Mouse (Mus musculus) embryonic facial prominence, embryonic 13.5 days (tissue): Measurements from ENCODE around the gene Casp4. TPM values are rescaled to one million over a fixed set of nuclear protein-coding genes. Genes with fewer than 3 reads are reported as not detected.

Source experiments
- ATAC-seq: fragments of 200-750 bp; cut with Nextera tagmentation; 2 replicates; pipeline ENCODE4 v1.8.0; 2017; ENCODE audit warnings: low read depth; ENCODE audit not compliant: insufficient number of reproducible peaks, insufficient read depth, low FRiP score, low TSS enrichment
- H3K27ac ChIP-seq: fragments of 300-500 bp; sonication (generic); 2 replicates; pipeline ENCODE4 v1.5.1; 2015; ENCODE audit warnings: moderate library complexity, mild to moderate bottlenecking, inconsistent platforms
- H3K27me3 ChIP-seq: fragments of 300-500 bp; sonication (generic); 2 replicates; pipeline ENCODE4 v1.6.1; 2015; ENCODE audit warnings: mild to moderate bottlenecking, inconsistent platforms
- H3K36me3 ChIP-seq: fragments of 300-500 bp; sonication (generic); 2 replicates; pipeline ENCODE4 v1.6.1; 2015; ENCODE audit warnings: mild to moderate bottlenecking, inconsistent platforms
- H3K4me1 ChIP-seq: fragments of 300-500 bp; sonication (generic); 2 replicates; pipeline ENCODE4 v1.6.1; 2015; ENCODE audit warnings: inconsistent platforms
- H3K4me2 ChIP-seq: fragments of 300-500 bp; sonication (generic); 2 replicates; pipeline ENCODE4 v1.6.1; 2015; ENCODE audit warnings: moderate library complexity, mild to moderate bottlenecking, inconsistent platforms
- H3K4me3 ChIP-seq: fragments of 300-500 bp; sonication (generic); 2 replicates; pipeline ENCODE4 v1.5.1; 2015; ENCODE audit warnings: mild to moderate bottlenecking, inconsistent platforms
- H3K9ac ChIP-seq: fragments of 300-500 bp; sonication (generic); 2 replicates; pipeline ENCODE4 v1.6.1; 2015; ENCODE audit warnings: mild to moderate bottlenecking, inconsistent platforms
- H3K9me3 ChIP-seq: fragments of 300-500 bp; sonication (generic); 2 replicates; pipeline ENCODE4 v1.6.1; 2016; ENCODE audit warnings: inconsistent platforms
- WGBS: fragments of 180-500 bp; shearing (Covaris S2); methylation state at CpG from one replicate; pipeline ENCODE4 v1.1.7; 2015; ENCODE audit warnings: mixed read lengths; 5-methylcytosine and 5-hydroxymethylcytosine counted together
- polyA plus RNA-seq: library from polyadenylated mRNA; unstranded; fragments of >200 nt; fragmentation: Nextera tagmentation; extraction: Ambion mirVana; gene quantifications from 2 replicates; pipeline ENCODE4 v1.2.1, GENCODE M21; 2015

The Casp4 gene
- polyA plus RNA-seq, 1 experiment from 2014 or later, result 0.17 TPM

DNA sequence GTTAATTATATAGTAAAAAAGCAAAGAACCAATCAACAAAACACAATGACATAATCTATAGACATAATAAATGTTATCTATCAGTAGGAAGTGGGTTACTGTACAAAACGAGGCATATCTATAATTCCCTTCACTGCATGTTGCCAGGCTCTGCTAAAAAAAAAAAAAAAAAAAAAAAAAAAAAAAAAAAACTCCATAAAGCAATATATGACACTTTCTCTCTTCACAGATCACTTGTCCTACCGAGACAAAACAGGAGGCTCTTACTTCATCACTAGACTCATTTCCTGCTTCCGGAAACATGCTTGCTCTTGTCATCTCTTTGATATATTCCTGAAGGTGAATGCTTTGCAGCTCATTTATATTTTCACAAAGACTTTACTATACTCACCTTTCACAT is 19.6 kb downstream of the Casp4 start:
- Histone ChIP-seq H3K36me3 (no peaks in the 10 kb centered on the region), H3K4me1 (no peaks in the 10 kb centered on the region), H3K9me3 (no peaks in the 10 kb centered on the region), H3K27ac (no peak overlapping the region), H3K9ac (no peak overlapping the region), H3K4me3 (no peak overlapping the region), H3K4me2 (no peak overlapping the region), H3K27me3 (no peaks in the 10 kb centered on the region)
- WGBS, result 76% methylated on average over 3 of the region's 3 CpGs
- no peak for ATAC-seq

DNA sequence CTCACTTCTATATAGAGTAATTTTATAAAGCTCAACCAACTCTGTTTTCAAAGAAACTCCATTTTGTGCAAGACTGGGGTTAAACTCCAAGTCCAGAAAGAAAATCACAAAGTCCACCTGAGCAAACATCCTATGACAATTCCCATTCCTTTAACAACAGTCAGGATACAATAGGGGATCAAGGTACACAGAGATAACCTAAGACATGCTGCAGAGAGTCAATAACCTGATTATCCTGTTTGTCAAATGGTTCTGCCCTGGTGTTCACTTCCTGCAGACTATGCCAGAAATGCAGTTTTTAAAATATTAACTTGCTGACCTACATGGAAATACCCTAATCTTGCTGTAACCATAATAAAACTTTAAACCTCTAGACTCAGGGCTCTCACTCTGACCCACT is 23.8 kb downstream of the Casp4 start:
- no peak for ATAC-seq
- H3K4me1 ChIP-seq, result no peaks in the 10 kb centered on the region
- no peak overlapping the region for H3K4me3 ChIP-seq
- H3K4me2 ChIP-seq, result no peak overlapping the region
- no peak overlapping the region for H3K9ac ChIP-seq
- H3K36me3 ChIP-seq, result no peaks in the 10 kb centered on the region
- H3K27me3 ChIP-seq, result no peaks in the 10 kb centered on the region
- H3K27ac ChIP-seq, result no peak overlapping the region
- no peaks in the 10 kb centered on the region for H3K9me3 ChIP-seq

DNA sequence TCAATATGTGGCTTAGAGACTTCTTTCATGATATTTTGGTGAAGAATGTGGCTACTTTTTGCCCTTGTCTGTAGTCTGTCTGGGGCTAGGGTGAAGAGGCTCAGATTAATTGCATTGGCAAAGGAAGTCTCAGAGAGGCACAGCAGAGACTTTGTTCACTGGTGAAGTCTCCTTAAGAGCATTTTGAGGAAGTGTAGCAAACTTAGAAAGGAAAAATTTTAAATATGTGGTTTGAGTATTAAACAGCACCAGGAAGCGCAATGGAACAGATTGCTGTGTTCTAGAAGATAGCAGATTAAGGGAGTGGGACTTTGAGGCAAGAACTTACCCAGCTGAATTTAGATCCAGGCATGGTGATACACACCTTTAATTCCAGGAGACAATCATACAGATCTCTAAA is 24.8 kb downstream of the Casp4 start:
- H3K27me3 ChIP-seq, result no peaks in the 10 kb centered on the region
- H3K9ac ChIP-seq, result no peak overlapping the region
- 89% methylated on average over 1 of the region's 1 CpGs for WGBS
- no peaks in the 10 kb centered on the region for H3K9me3 ChIP-seq
- no peak overlapping the region for H3K27ac ChIP-seq
- no peak overlapping the region for H3K4me2 ChIP-seq
- ATAC-seq, result no peak
- H3K4me3 ChIP-seq, result no peak overlapping the region
- H3K36me3 ChIP-seq, result no peaks in the 10 kb centered on the region
- H3K4me1 ChIP-seq, result no peaks in the 10 kb centered on the region

DNA sequence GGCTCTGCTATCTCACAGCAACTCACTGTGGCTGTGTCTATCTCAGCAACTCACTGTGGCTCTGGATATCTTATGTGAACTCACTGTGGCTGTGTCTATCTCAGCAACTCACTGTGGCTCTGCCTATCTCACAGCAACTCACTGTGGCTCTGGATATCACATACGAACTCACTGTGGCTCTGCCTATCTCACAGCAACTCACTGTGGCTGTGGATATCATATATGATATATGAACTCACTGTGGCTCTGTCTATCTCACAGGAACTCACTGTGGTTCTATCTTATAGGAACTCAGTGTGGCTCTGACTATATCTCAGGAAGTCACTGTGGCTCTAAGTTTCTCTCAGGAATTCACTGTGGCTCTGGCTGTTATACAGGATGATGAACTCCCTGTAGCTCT is 34.5 kb downstream of the Casp4 start:
- Histone ChIP-seq H3K27ac (no peak overlapping the region), H3K4me3 (no peak overlapping the region), H3K27me3 (no peaks in the 10 kb centered on the region), H3K9ac (no peak overlapping the region), H3K36me3 (no peaks in the 10 kb centered on the region), H3K4me2 (no peak overlapping the region), H3K4me1 (no peaks in the 10 kb centered on the region), H3K9me3 (no peaks in the 10 kb centered on the region)
- ATAC-seq, result no peak
- 80% methylated on average over 1 of the region's 1 CpGs for WGBS

DNA sequence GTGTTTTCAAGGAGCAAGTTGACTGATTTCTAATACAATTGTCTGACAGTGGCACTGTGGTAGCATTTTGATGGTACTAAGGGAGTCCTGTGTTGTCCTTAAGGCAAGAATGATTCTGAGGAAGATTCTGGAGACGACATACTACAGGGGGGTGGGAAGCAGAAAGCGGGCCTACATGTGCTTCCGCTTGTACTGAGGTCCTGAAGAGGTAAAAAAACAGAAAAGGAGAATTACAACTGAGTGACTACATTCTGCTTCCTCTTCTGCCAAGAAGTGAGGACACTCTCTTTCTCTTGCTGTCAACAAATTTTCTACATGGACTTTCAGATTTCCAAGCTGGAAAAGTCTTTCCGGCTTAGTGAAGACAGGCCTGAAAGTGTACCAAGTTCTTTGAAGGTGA is 35.5 kb downstream of the Casp4 start:
- Histone ChIP-seq H3K27me3 (no peaks in the 10 kb centered on the region), H3K4me3 (no peak overlapping the region), H3K9ac (no peak overlapping the region), H3K4me1 (no peaks in the 10 kb centered on the region), H3K27ac (no peak overlapping the region), H3K36me3 (no peaks in the 10 kb centered on the region), H3K4me2 (no peak overlapping the region), H3K9me3 (no peaks in the 10 kb centered on the region)
- no peak for ATAC-seq
- WGBS, result 90% methylated on average over 4 of the region's 4 CpGs

DNA sequence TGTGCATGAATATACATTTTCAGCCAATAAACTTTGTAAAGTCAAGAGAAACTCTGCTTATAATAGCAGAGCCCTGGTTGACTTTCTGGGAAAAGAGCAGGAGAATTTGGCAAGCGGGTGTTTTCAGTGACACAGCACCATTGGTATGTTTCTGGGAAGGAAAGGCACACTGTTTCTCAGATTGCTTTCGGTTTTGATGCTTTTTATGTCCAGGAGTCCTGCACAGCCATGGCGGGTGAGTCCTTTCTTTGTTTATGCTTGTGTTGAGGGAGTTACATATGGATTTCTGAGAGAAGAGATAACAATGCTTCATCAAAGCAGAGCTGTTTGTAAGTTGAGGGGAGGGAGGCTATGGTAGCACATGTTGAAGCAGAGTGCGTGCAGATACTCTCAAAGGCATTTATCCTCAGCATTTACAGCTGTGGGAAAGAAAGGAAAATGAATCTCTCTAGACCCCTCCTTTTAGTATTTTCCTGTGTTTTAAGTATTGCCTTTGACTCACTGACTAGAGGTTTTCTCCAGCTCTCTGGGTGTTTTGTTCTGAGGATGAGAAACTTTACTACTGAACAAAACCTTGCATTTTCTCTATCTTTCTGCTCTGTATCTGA is 36.8 kb downstream of the Casp4 start, which contains the start of gene Casp12:
Gene Casp12, plus strand, starts transcription at position 140 of the 608 bp plus-strand sequence.
- Histone ChIP-seq H3K4me2 (no peak within 1 kb of the TSS), H3K9ac (no peak within 1 kb of the TSS), H3K9me3 (no peaks in the 10 kb centered on the region), H3K27me3 (no peaks in the 10 kb centered on the region), H3K36me3 (no peaks in the 10 kb centered on the region), H3K4me1 (no peaks in the 10 kb centered on the region), H3K27ac (no peak within 1 kb of the TSS), H3K4me3 (no peak within 1 kb of the TSS)
- WGBS, result 71% methylated on average over 4 of the region's 4 CpGs
- no peak for ATAC-seq

DNA sequence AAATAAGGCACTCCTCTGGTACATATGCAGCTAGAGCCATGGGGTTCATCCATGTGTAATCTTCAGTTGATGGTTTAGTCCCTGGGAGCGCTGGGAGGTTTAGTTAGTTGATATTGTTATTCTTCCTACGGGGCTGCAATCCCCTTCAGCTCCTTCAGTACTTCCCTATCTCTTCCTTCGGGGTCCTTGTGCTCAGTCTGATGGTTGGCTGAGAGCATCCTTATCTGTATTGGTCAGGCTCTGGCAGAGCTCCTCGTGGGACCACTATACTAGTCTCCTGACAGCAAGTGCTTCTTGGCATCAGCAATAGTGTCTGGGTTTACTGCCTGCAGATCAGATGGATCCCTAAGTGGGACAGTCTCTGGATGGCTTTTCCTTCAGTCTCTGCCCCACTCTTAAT is 38.8 kb downstream of the Casp4 start:
- Histone ChIP-seq H3K9me3 (no peaks in the 10 kb centered on the region), H3K4me1 (no peaks in the 10 kb centered on the region), H3K27me3 (no peaks in the 10 kb centered on the region), H3K27ac (no peak overlapping the region), H3K4me2 (no peak overlapping the region), H3K4me3 (no peak overlapping the region), H3K36me3 (no peaks in the 10 kb centered on the region), H3K9ac (no peak overlapping the region)
- WGBS, result 78% methylated on average over 4 of the region's 4 CpGs
- ATAC-seq, result no peak

DNA sequence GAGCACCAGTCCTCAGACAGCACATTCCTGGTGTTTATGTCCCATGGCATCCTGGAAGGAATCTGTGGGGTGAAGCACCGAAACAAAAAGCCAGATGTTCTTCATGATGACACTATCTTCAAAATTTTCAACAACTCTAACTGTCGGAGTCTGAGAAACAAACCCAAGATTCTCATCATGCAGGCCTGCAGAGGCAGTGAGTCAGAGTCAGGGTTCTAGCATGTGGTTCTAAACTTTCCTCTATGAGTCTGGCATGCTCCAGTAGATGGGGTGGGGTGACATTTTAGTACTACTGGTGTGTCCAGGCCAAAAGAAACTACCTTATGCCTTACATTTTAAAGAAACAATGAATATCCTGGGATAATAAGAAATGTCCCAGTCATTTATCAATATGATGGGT is 45.0 kb downstream of the Casp4 start:
- Histone ChIP-seq H3K36me3 (no peaks in the 10 kb centered on the region), H3K9me3 (no peaks in the 10 kb centered on the region), H3K27me3 (no peaks in the 10 kb centered on the region), H3K4me3 (no peak overlapping the region), H3K4me1 (no peaks in the 10 kb centered on the region), H3K9ac (no peak overlapping the region), H3K27ac (no peak overlapping the region), H3K4me2 (no peak overlapping the region)
- ATAC-seq, result no peak
- 87% methylated on average over 2 of the region's 2 CpGs for WGBS

DNA sequence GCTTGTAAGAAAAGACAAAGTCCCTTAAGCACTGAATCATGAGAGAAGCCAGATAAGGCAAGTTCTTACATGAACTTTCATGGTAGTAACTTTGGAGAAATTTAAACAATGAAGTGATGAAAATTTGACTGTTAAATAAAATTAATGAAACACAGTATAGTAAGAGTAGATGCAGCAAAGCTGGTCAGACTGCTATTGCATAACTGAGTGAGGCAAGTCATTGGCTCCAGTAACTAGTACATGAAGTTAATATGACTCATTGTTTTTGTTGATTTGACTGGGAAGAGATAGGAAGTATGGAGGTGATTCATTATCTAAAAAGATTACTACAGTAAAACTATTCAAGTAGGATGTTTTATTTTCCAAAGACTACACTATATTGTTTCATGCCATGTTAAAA is 48.2 kb downstream of the Casp4 start:
- no peak overlapping the region for H3K4me3 ChIP-seq
- no peaks in the 10 kb centered on the region for H3K36me3 ChIP-seq
- H3K4me1 ChIP-seq, result no peaks in the 10 kb centered on the region
- no peaks in the 10 kb centered on the region for H3K27me3 ChIP-seq
- no peak overlapping the region for H3K4me2 ChIP-seq
- H3K27ac ChIP-seq, result no peak overlapping the region
- H3K9ac ChIP-seq, result no peak overlapping the region
- ATAC-seq, result no peak
- no peaks in the 10 kb centered on the region for H3K9me3 ChIP-seq

Other genes starting within 250 kb of the Casp4 start
- 0.90 and 1.5 TPM in 2 replicates for gene Casp1, start 10.3 kb upstream of the Casp4 start, polyA plus RNA-seq
- gene Casp12, start 36.6 kb downstream of the Casp4 start, polyA plus RNA-seq, result 0.32 and 0.76 TPM in 2 replicates